Mouse (Mus musculus) spleen, postnatal 10 days (tissue): ENCODE results near the gene Med17.

ENCODE experiments used
- DNase-seq, 2 experiments: peaks; one replicate each; pipeline ENCODE4 v3.0.0; 2021 to 2022; ENCODE audit warnings: low spot score in 2 of 2

Med17 gene

DNA sequence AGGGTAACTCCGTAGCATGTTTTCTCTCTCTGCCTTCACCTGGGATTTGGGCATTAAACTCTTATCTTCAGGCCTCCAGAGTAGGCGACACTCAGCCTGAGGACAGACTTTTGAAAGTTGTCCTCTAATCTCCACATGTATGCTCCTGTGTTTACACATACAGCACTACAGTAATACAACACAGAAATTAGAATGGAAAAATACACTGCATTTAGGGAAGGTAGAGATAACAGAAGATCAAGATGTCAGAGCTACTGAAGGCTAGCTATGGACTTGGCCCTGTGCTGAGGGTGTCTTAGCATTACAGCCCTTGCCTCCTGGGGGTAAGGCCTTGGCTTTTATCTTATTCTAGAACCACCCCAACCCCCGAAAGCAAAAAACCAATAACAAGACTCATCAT lies 8.7 kb upstream of the Med17 start:
- no peak for DNase-seq

DNA sequence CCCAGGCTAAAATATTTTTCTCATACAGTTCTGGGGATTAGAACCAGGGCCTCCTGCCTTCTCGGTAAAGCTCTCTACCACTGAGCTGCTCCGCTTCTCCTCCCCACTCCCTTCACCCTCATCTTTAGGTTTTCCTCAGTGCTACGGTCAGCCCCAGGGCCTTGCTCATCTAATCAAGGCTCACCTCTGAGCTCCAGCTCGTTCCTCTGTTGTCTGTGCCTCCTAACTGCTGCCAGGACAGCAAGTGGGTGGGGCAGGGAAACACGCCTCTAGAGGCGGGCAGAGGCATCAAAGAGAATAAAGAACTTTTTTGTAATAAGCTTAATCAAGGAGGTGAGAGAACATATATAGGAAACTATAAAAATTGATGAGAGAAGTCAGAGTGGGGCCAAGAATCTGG lies 8.1 kb upstream of the Med17 start:
- no peak for DNase-seq

GRCm38 (mm10) chr9:15285443-15285842 lies 5.7 kb upstream of the Med17 start:
- peak in 1 of 2 experiments; percentile 52 for DNase-seq

DNA sequence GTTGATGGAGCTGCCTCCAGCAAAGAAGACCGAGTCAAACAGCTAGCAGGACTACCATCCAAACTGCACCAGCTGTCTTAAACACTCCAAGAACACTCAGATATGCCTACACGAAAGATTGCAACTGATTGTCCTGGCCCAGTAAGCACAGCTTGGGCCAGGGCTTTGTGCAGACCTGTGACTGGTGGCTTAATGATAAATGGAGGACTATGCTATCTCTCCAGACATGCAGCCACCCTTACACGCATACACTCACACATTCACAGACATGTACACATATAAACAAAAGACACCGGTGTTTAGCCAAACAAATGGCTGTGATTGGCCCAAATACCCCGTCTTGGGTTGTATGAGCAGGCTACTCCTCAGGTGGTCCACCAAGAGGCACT lies 754 bp upstream of the Med17 start:
- DNase-seq: no peak

- DNase-seq: no peak
These were observed 537 bp downstream of the Med17 start for GRCm38 (mm10) chr9:15279139-15279648.

- no peak for DNase-seq
These were observed 1.4 kb downstream of the Med17 start for GRCm38 (mm10) chr9:15278343-15278742.

DNA sequence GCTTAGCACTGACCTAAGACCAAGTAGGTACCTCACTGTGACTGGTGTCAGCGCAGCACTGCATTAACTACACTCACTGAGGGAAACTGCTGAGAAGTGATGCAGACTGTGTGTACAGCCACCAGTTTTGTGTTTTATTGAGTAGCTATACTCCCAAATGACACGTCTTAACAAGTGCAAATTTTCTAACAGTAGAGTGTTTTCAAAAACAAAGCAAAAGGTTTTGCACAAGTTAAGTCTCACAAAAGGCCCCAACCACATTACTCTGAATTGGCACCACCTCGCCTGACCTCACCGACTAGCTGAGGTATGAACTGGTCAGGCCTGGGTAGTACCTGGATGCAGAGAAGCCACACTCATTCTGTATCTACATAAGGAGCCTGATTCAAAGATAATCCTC lies 2.9 kb downstream of the Med17 start:
- DNase-seq: no peak

DNA sequence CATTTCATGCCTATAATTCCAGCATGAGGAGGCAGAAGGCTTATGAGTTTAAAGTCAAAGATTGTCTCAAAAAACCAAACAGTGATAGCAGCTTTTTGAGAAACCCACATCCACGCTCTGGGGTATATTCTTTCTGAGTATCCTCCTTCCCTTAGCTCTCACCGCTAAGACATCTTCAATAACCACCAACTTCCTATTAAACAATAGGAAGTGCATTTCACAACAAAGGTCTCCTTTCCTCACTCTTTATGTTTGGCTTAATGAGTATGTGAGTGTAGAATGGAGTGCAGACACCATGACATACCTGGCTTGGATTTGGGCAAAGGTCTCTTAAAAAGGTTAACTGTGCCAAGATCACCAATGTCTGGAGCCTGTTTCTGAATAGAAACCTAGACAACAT lies 5.8 kb downstream of the Med17 start:
- DNase-seq: no peak

- DNase-seq: no peak
These were observed 16.2 kb downstream of the Med17 start for GRCm38 (mm10) chr9:15263487-15263886.

DNA sequence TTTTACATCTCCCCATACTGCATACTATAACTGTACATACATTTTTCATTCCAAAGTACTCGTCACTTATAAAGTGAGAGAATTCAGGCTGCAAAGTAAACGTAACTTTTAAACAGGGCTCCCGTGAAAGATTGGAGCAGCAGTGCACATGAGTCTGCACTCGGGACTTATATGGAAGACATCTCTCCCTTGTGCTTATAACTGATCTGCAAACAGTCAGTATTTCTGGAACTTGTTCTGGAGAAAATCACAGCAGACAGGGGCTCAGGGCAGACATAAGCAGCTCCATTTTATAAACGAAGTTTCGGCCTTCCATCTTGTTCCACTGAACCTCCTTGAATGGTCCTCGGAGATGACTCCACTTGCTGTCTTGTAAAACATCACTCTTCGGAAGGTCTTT lies 17.8 kb downstream of the Med17 start:
- DNase-seq: no peak

DNA sequence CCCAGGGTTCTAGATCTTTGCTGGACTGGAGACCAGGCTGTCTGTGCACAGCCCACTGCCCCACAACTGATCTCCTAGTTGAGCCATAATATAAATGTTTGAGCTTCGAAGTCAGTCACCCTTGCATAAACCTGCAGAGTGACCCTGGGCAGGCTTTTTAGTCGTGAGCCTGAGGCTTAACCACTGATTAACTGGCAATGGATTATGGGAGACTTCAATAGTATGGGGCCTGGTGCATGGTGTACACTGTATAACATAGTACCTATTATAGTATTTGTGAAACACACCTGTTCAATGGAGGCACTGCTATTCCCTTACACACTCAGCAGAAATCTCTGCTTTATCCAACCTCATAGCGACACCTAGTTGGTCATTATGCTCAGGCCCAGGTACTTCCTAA lies 23.5 kb downstream of the Med17 start:
- no peak for DNase-seq

DNA sequence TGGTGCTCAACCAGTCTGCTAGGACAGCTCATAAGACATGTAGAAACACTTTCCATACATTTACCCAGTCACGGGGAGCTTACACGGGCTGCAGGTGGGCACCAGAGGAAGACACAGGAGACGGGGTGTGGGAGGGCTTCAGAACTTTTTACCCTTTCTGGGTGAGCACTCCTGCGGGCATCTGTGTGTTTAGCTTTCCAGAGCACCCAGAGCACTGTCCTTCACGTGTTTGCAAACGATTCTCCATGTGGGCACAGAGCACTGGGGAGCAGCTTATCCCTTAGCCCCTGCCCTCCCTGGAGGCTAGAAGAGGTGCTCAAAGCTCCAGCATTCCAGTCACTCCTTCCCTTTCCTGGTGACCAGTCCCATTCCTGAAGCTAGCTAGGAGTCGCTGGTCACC lies 25.2 kb downstream of the Med17 start:
- no peak for DNase-seq

GRCm38 (mm10) chr9:15252196-15252595 lies 27.5 kb downstream of the Med17 start:
- no peak for DNase-seq

DNA sequence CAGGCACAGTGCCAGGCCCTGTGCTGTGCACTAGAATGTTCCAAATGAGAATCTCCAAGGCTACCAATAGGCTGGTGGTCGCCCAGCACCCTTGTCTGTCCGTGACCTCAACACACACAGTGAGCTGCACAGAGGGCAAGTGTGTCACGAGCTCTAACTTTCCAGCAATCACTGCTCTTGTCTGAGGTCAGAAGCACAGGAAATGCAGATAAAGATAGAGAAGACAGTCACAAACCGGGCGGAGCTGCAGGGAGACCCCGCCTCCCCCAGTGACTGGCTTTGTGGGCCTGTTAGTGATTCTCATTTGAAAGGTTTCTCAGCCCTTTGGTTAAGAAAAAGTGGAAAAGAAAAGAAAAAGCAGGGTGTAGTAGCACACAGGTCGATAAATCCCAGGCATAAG lies 29.4 kb downstream of the Med17 start:
- no peak for DNase-seq

GRCm38 (mm10) chr9:15245319-15246075 lies 34.2 kb downstream of the Med17 start:
- no peak for DNase-seq

DNA sequence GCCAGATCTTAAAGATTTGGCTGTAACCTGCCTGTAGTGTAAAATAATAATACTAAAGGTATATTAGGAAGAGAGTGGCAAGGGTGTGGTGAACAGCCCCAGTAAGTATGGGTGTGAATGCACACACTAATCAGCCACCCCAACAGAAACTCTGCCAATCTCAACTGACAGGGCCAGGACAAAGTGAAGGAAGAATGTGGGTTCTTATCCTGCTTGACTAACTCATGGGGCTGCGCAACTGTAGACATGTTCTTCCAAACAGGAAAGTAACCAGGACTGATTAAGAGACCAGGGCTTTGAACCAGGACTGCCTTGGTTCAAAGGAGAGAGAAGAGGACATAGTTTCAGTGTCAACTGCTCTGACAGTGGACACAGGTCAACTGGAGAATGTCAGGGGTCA lies 37.6 kb downstream of the Med17 start:
- no peak for DNase-seq

GRCm38 (mm10) chr9:15241596-15241939 lies 38.2 kb downstream of the Med17 start:
- peak; percentile 15 to 63 for DNase-seq

- DNase-seq: no peak
These were observed 38.7 kb downstream of the Med17 start for GRCm38 (mm10) chr9:15240863-15241595.

- DNase-seq: no peak
These were observed 39.7 kb downstream of the Med17 start for GRCm38 (mm10) chr9:15240006-15240405.

- no peak for DNase-seq
These were observed 40.4 kb downstream of the Med17 start, which contains the start of gene Vstm5 for GRCm38 (mm10) chr9:15239042-15239925. Vstm5 (plus strand) TSS chr9:15239045.

DNA sequence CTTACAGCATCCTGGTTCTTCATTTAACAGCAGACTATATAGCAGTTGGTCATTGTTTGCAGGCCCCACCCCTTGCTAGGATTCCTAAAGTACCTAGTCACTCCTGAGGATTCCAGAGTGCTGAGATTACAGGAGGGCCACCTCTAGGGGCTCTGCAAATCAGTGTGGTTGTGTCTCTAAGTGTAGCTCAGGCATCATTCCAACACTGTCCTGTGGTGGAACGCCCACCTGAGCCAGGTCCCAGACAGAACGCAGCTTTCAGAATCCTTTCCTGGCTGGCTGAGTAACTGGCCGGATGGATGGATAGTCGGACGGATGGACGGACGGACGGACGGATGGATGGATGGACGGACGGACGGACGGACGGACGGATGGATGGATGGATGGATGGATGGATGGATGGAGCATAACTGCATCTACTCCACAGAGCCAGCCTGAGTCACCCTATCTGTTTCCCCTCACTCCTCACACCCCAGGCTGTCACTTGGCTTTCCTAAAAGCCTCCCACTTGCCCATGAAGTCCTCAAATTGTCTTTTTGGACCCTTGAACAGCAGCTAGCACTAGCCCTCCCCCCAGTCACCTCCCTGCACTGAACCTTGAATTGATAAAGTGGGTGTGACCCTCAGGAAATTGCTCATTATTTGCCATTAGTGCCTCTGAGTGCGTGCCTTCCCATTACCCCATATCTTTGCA lies 41.3 kb downstream of the Med17 start:
- no peak for DNase-seq
